Comparison of ENCODE assay signal across 11 mouse cellular contexts in the genomic region with DNA sequence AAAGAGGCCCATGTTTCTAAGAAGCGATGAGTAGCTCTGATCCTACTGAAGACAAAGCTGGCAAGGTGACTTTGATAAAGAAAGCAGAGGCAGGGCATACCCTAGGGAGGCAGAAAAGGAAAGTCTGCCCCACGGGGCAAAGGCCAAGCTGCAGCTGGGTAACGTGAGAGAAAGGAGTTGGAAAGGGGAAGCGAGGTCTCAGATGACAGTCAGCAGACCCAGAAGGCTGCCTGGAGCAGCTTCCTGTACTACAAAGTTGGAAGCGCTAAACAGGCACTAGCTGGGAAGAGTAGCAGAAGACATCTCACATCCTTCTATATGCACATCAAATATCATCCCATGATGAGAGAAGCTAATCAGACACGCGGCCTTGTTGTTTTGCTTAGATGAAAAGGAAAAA. TPM values are rescaled to one million over a fixed set of nuclear protein-coding genes. Genes with fewer than 3 reads are reported as not detected.
DNase-seq lines count a peak whose midpoint lies in the region.
"Had no signal": no experiment of that assay in that cellular context is flagged by ENCODE, and none has a peak within 500 bp of the region (broad histone marks: within the 10 kb centered on the region; RNA-seq: fewer than 3 reads in every experiment).

No protein-coding gene starts in this region.

- no peak overlapping the region for H3K4me3 ChIP-seq in midbrain, embryonic 10.5 days
- H3K4me3 ChIP-seq: embryonic facial prominence, embryonic 15.5 days; limb, embryonic 15.5 days; midbrain, embryonic 15.5 days had no signal

- no peak overlapping the region for H3K27ac ChIP-seq in midbrain, embryonic 10.5 days (replicated peaks)
- H3K27ac ChIP-seq: embryonic facial prominence, embryonic 15.5 days; limb, embryonic 15.5 days; midbrain, embryonic 15.5 days had no signal

- H3K4me1 ChIP-seq in midbrain, embryonic 10.5 days, result peaks cover 20% of the 10 kb centered on the region

- 79% methylated on average over 7 of the region's 7 CpGs for WGBS in midbrain, embryonic 10.5 days

- peak; percentile 40 for DNase-seq in adrenal gland, postnatal 14 days
- DNase-seq in adrenal gland, postnatal 4 days (ENCODE audit: low spot score in 2 of 2), result no peak
- peak; percentile 50 to 57 for DNase-seq in spleen, postnatal 36 days (ENCODE audit: low spot score in 2 of 2)
- DNase-seq in spleen, postnatal 4 days (ENCODE audit: low spot score in 2 of 2), result no peak
- DNase-seq in kidney, postnatal 25 days, result peak; percentile 64 to 78
- no peak for DNase-seq in frontal cortex, postnatal 14 days (ENCODE audit: low spot score in 2 of 2)
- no peak for DNase-seq in thymus, adult 18-20 months
- DNase-seq in midbrain, embryonic 10.5 days (ENCODE audit: low spot score), result no peak

- no peaks in the 10 kb centered on the region for H3K9me3 ChIP-seq in midbrain, embryonic 10.5 days (replicated peaks)
- H3K9me3 ChIP-seq: embryonic facial prominence, embryonic 15.5 days; limb, embryonic 15.5 days; midbrain, embryonic 15.5 days had no signal

- no peaks in the 10 kb centered on the region for H3K36me3 ChIP-seq in midbrain, embryonic 10.5 days
- H3K36me3 ChIP-seq: embryonic facial prominence, embryonic 15.5 days; limb, embryonic 15.5 days; midbrain, embryonic 15.5 days had no signal

- no peaks in the 10 kb centered on the region for H3K27me3 ChIP-seq in midbrain, embryonic 10.5 days (ENCODE audit: low read depth, poor library complexity, severe bottlenecking)
- H3K27me3 ChIP-seq: embryonic facial prominence, embryonic 15.5 days; limb, embryonic 15.5 days; midbrain, embryonic 15.5 days had no signal

RNA-seq across cellular contexts. Expression of a gene that starts 3.9 kb away (rescaled TPM):
- 66.0 and 69.3 TPM in 2 replicates for total RNA-seq in adrenal gland, postnatal 14 days (2021)
- 10 to 100 TPM; 50.3 to 53.3 TPM for total RNA-seq in adrenal gland, postnatal 4 days (2021)
- 74.1 and 75.7 TPM in 2 replicates for polyA plus RNA-seq in midbrain, embryonic 10.5 days (2016; fragmentation: Nextera tagmentation; extraction: Ambion mirVana)

Comparison
In these comparisons a context has a peak if more than half of its experiments do, and no peak if none do; other contexts are left out.
1. DNase-seq: peak in adrenal gland, postnatal 14 days (single experiment), spleen, postnatal 36 days (2 of 2) and kidney, postnatal 25 days (2 of 2); none in adrenal gland, postnatal 4 days (0 of 2), spleen, postnatal 4 days (0 of 2), frontal cortex, postnatal 14 days (0 of 2), thymus, adult 18-20 months (0 of 2) and midbrain, embryonic 10.5 days (single experiment).